9 mouse cellular contexts compared by ENCODE assay signal in genomic region chr14:121865162-121865561, GRCm38 (mm10). TPM values are rescaled to one million over a fixed set of nuclear protein-coding genes. Genes with fewer than 3 reads are reported as not detected.
DNase-seq lines count a peak whose midpoint lies in the region; TF ChIP-seq lines count a peak whose summit lies in the region.
"Not testable (repeated sequence)": the region's sequence is repeated elsewhere in the genome, so short reads cannot be mapped to it uniquely, and the experiment has no call there.
"Had no signal": no experiment of that assay in that cellular context is flagged by ENCODE, and none has a peak within 500 bp of the region (broad histone marks: within the 10 kb centered on the region; RNA-seq: fewer than 3 reads in every experiment).

No protein-coding gene starts in this region.

- H3K4me1 ChIP-seq in liver, adult 2 months (ENCODE audit: control insufficient read depth, insufficient read depth, low read length), result not testable (repeated sequence)

- H3K79me2 ChIP-seq in liver, adult 2 months (ENCODE audit: control insufficient read depth, insufficient read depth, low read length), result not testable (repeated sequence)

- not testable (repeated sequence) for H3K9ac ChIP-seq in liver, adult 2 months (ENCODE audit: low read depth, low read length)

- TF ChIP-seq POLR2A in liver, adult 2 months (IDR thresholded peaks at IDR 0.05; ENCODE audit: extremely low read depth, insufficient read depth, low read length), result not testable (repeated sequence)

- not testable (repeated sequence) for H3K27ac ChIP-seq in liver, adult 2 months (replicated peaks; ENCODE audit: insufficient read depth, low read depth, low read length)

- WGBS in liver, adult 2 months, result 25% methylated on average over 2 of the region's 2 CpGs

- H3K27me3 ChIP-seq in liver, adult 2 months (ENCODE audit: control insufficient read depth, insufficient read depth, low read length), result not testable (repeated sequence)

- not testable (repeated sequence) for H3K4me3 ChIP-seq in liver, adult 2 months (ENCODE audit: insufficient read depth, low read depth, low read length)

- peak; percentile 54 for TF ChIP-seq CTCF in liver, adult 2 months (IDR thresholded peaks at IDR 0.05; ENCODE audit: low read depth, low read length)

- peak; percentile 82 for DNase-seq in CD4-positive helper T cell, adult 2 months (ENCODE audit: low read depth, low spot score)
- peak; percentile 65 for DNase-seq in adrenal gland, postnatal 25 days
- peak; percentile 53 for DNase-seq in embryo, embryonic 11.5 days (ENCODE audit: low read depth, low spot score)
- peak; percentile 74 for DNase-seq in heart, adult 8-10 months (ENCODE audit: low spot score)
- DNase-seq in kidney, postnatal 10 days, result peak; percentile 91
- peak; percentile 56 for DNase-seq in liver, adult 2 months (ENCODE audit: extremely low read depth, low read depth, low spot score)
- peak; percentile 92 for DNase-seq in naive thymus-derived CD4-positive, alpha-beta T cell, adult 2 months (ENCODE audit: low read depth)
- DNase-seq in spleen, postnatal 36 days (ENCODE audit: low spot score in 2 of 2), result peak; percentile 75 to 83

- not testable (repeated sequence) for H3K36me3 ChIP-seq in liver, adult 2 months (ENCODE audit: control insufficient read depth, insufficient read depth, low read length)

RNA-seq across cellular contexts. Expression of gene Ubac2, which starts 13.3 kb away (rescaled TPM):
- total RNA-seq in adrenal gland, postnatal 25 days (2021), result 29.4 and 33.2 TPM in 2 replicates
- total RNA-seq in heart, adult 8-10 months (2022), result 10 to 100 TPM; 30.4 to 31.5 (median 30.8) TPM
- 20.3 and 25.8 TPM in 2 replicates for total RNA-seq in liver, adult 2 months (2014; rRNA removed)
- polyA plus RNA-seq in liver, adult 2 months (2012; rRNA removed), result 43.5 and 49.4 TPM in 2 replicates

RNA-seq across cellular contexts. Expression of gene Gpr18, which starts 50.4 kb away (rescaled TPM):
- 0.27 TPM in 1 of 2 replicates, not detected in the other for total RNA-seq in adrenal gland, postnatal 25 days (2021)
- under 1 TPM in 3 of 4 experiments, not detected in 1; 0.16 to 0.23 (median 0.19) TPM for total RNA-seq in heart, adult 8-10 months (2022)
- total RNA-seq in liver, adult 2 months (2014; rRNA removed), result 0.34 and 0.37 TPM in 2 replicates
- 0.26 and 0.93 TPM in 2 replicates for polyA plus RNA-seq in liver, adult 2 months (2012; rRNA removed)
- polyA plus RNA-seq: myocyte had no signal
